Mouse (Mus musculus): ENCODE results near the gene Nfatc4. TPM values are rescaled to one million over a fixed set of nuclear protein-coding genes. Genes with fewer than 3 reads are reported as not detected.

Nfatc4 gene
- not detected for total RNA-seq (2023)

DNA sequence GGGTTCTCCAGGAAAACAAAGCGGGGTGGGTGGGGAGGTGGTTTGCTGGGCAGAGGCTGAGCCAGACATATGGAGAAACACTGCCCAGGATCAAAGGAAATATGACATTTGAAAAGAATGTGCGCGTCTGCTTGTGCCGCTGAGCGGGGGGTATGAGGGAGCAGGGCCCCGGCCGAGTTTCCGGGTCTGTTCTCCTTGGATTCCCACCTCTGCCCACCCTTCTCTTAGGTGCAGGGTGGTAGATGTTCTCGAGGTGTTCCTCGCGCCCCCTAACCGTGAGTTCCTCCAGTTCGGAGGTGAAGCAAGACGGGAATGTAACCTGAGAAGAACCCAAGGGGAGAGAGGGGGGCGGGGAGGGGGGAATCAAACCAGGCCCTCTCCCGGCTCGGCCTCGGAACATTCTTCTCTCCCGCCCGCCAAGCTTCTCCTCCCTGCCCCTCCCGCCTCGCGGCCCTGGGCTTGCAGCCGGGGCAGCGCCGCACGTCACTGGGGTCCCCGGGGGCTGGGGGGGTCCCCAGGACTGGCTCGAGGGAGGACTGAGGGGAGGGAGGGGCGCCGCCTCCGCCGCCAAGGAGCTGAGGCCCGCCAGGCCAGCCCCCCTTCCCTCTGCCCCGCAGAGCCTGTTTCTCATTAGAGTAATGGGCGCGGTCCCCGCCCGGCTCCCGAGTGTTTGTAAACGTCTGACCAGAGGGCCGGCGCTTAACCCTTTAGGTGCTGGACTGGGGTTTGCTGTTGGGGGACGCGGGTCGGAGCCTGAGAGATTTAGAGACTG is at the start of gene Nfatc4:
Gene Nfatc4 (plus strand): TSS at position 154 of the 772 bp plus-strand sequence.

GRCm38 (mm10) chr14:55783958-55784235 is 39.0 kb upstream of the Nfatc4 start, which contains the start of gene Adcy4:
Gene Adcy4, minus strand, starts transcription at chr14:55784095.

GRCm38 (mm10) chr14:55788256-55789050 is 34.5 kb upstream of the Nfatc4 start, which contains the start of gene Ripk3:
Gene Ripk3, minus strand, starts transcription at chr14:55788865.

DNA sequence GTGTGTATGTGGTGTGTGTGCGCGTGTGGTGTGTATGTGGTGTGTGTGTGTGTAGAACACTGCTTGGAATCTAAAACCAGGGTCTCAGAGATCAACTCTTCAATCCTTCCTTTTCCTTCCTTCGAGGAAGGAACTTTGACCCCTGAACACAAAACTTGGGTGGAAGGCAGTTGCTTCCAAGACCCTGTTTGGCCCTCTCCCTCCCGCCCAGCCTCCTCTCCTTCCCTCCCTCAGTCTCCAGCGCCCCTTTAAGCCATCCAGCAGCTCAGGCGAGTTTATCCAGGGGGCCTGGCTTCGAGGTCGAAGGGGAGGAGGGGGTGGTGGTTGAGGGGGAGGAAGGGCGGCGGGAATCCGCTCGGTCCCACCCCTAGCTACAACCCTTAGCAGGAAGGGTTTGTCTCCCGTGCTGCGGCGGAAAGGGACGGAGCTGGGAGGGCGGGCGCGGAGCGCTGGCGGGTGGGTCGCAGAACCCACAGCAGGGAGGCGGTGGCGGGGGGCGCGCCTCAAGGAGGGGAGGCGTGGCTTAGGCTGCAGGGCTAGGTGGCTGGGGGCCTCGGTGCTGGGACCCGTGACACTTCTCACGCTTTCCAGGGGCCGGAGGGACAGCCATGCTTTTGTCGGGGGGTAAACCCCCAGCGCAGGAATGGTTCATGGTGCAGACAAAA is 30.8 kb downstream of the Nfatc4 start, which contains the start of gene Nynrin:
Gene Nynrin (plus strand): TSS at position 390 of the 665 bp plus-strand sequence.

Other genes starting within 250 kb of the Nfatc4 start
- not detected for gene Fitm1, start 247.5 kb upstream of the Nfatc4 start, total RNA-seq (2023)
- 323 TPM for gene Psme1, start 245.0 kb upstream of the Nfatc4 start, total RNA-seq (2023)
- 26.3 TPM for gene Emc9, start 237.8 kb upstream of the Nfatc4 start, total RNA-seq (2023)
- gene Psme2, start 232.0 kb upstream of the Nfatc4 start, total RNA-seq (2023): 372 TPM
- gene Rnf31, start 231.4 kb upstream of the Nfatc4 start, total RNA-seq (2023): 91.9 TPM
- 90.0 TPM for gene Irf9, start 219.6 kb upstream of the Nfatc4 start, total RNA-seq (2023)
- not detected for gene Rec8, start 205.1 kb upstream of the Nfatc4 start, total RNA-seq (2023)
- gene Ipo4, start 187.2 kb upstream of the Nfatc4 start, total RNA-seq (2023): 65.4 TPM
- 4.2 TPM for gene Gm49378, start 185.2 kb upstream of the Nfatc4 start, total RNA-seq (2023)
- 40.1 TPM for gene Tm9sf1, start 179.3 kb upstream of the Nfatc4 start, total RNA-seq (2023)
- 4.1 TPM for gene Tssk4, start 173.0 kb upstream of the Nfatc4 start, total RNA-seq (2023)
- 45.7 TPM for gene Mdp1, start 162.6 kb upstream of the Nfatc4 start, total RNA-seq (2023)
- 18.6 TPM for gene Gmpr2, start 151.2 kb upstream of the Nfatc4 start, total RNA-seq (2023)
- gene Nedd8, start 151.0 kb upstream of the Nfatc4 start, total RNA-seq (2023): 164 TPM
- 101 TPM for gene Tinf2, start 141.3 kb upstream of the Nfatc4 start, total RNA-seq (2023)
- 0.95 TPM for gene Tgm1, start 109.2 kb upstream of the Nfatc4 start, total RNA-seq (2023)
- 85.8 TPM for gene Rabggta, start 100.9 kb upstream of the Nfatc4 start, total RNA-seq (2023)
- gene Dhrs1, start 77.5 kb upstream of the Nfatc4 start, total RNA-seq (2023): 11.6 TPM
- 30.4 TPM for gene Nop9, start 77.5 kb upstream of the Nfatc4 start, total RNA-seq (2023)
- not detected for gene Cideb, start 64.7 kb upstream of the Nfatc4 start, total RNA-seq (2023)
- 0.18 TPM for gene Ltb4r2, start 61.7 kb upstream of the Nfatc4 start, total RNA-seq (2023)
- gene Ltb4r1, start 57.2 kb upstream of the Nfatc4 start, total RNA-seq (2023): 0.37 TPM
- 0.52 TPM for gene Adcy4, start 39.0 kb upstream of the Nfatc4 start, total RNA-seq (2023)
- gene Ripk3, start 34.3 kb upstream of the Nfatc4 start, total RNA-seq (2023): 40.3 TPM
- 0.43 TPM for gene Nynrin, start 30.9 kb downstream of the Nfatc4 start, total RNA-seq (2023)
- gene Cbln3, start 61.2 kb downstream of the Nfatc4 start, total RNA-seq (2023): not detected
- 63.1 TPM for gene Khnyn, start 61.8 kb downstream of the Nfatc4 start, total RNA-seq (2023)
- 44.2 TPM for gene Sdr39u1, start 77.1 kb downstream of the Nfatc4 start, total RNA-seq (2023)
- gene Cma1, start 121.5 kb downstream of the Nfatc4 start, total RNA-seq (2023): not detected
- gene Cma2, start 127.8 kb downstream of the Nfatc4 start, total RNA-seq (2023): not detected
- gene Mcpt1, start 194.8 kb downstream of the Nfatc4 start, total RNA-seq (2023): not detected
- not detected for gene Mcpt9, start 207.4 kb downstream of the Nfatc4 start, total RNA-seq (2023)
- not detected for gene Mcpt2, start 218.9 kb downstream of the Nfatc4 start, total RNA-seq (2023)
- not detected for gene Mcpt4, start 239.2 kb downstream of the Nfatc4 start, total RNA-seq (2023)

Measured in CD8-positive naive resting alpha-beta T cell, adult 57 days (primary cell).